Mouse (Mus musculus): Measurements from ENCODE around the gene Itpa.
A peak's percentile ranks its signal among the peaks of the same experiment; 100 is the strongest.
"Not testable (repeated sequence)": the region's sequence is repeated elsewhere in the genome, so short reads cannot be mapped to it uniquely, and the experiment has no call there.

Itpa gene

GRCm38 (mm10) chr2:130667559-130667958 lies at the start of gene Itpa:
TSS of gene Itpa (plus strand) at chr2:130667610.
- peak; percentile 91 for DNase-seq

DNA sequence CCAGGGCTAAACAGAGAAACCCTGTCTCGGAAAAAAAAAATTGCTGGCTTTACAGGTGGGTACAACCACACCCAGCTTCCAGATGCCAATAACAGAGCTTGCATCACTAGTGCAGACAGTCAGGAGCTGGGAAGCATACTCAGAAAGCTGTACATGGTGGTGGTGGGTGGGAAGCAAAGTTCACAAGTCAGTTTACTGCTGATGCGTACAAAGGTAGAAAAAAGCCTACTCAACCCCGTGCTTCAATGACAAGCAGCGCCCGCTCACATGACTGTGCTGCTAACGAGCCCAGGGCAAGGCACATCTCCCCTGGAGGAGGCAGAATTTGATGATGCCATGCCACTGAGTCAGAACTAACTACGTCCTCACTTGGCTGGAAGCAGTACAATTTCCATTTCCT lies 48.4 kb upstream of the Itpa start:
- peak; percentile 35 for DNase-seq

DNA sequence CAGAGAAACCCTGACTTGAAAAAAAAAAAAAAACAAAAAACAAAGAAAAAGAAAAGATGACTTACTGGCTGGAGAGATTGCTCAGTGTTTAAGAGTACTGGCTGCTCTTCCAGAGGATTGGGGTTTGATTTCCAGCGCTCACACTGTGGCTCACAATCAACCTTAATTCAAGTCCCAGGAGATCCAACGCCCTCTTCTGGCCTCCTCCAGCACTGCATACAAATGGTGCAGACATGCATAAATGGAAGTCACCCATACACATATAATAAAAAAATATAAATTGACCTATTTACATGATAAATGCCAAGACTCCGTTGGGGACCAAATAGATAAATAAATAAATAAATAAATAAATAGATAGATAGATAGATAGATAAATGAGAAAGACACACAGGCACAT lies 39.0 kb upstream of the Itpa start:
- DNase-seq = no peak

DNA sequence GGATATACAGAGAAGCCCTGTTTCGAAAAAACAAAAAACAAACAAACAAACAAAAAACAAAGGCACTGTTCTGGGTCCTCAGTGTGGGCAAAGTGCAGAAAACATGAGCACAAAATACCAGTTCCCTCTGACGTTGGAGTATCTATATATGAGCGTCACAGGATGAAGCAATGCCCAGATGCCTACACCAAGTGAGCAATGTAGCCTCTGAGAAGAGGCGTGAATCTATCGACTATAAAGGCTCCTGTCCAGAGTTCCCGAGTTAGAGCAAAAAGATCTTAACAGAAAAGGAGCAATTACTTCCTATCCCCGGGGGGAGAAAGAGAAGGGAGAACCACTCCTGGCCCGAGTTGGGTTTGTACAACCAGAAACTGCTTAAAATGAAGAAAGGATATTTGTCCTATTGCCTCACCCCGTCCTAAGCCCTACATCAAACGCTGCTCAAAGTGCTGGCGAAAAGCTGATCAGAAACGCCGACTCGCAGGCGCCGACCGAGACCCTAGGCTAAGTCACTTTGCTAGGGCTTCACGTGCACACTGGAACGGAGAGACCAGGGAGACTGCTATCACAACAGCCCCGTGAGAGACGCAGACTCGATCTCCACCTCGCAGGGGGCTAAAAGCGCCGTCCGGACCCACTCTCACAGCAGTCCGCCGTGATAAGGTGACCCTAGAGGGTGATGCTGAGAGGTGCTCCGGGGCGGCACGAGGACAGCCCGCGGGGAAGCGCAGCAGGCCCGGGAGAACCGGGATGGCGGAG lies 38.2 kb upstream of the Itpa start:
- DNase-seq = no peak

- DNase-seq = peak; percentile 94
These were observed 37.6 kb upstream of the Itpa start, which contains the start of the genes Fastkd5 and Ubox5 for GRCm38 (mm10) chr2:130629839-130630203. TSS of gene Fastkd5 (minus strand) at chr2:130630027. TSS of gene Ubox5 (minus strand) at chr2:130630038.

- peak; percentile 82 for DNase-seq
These were observed 35.0 kb upstream of the Itpa start for GRCm38 (mm10) chr2:130632416-130632815.

DNA sequence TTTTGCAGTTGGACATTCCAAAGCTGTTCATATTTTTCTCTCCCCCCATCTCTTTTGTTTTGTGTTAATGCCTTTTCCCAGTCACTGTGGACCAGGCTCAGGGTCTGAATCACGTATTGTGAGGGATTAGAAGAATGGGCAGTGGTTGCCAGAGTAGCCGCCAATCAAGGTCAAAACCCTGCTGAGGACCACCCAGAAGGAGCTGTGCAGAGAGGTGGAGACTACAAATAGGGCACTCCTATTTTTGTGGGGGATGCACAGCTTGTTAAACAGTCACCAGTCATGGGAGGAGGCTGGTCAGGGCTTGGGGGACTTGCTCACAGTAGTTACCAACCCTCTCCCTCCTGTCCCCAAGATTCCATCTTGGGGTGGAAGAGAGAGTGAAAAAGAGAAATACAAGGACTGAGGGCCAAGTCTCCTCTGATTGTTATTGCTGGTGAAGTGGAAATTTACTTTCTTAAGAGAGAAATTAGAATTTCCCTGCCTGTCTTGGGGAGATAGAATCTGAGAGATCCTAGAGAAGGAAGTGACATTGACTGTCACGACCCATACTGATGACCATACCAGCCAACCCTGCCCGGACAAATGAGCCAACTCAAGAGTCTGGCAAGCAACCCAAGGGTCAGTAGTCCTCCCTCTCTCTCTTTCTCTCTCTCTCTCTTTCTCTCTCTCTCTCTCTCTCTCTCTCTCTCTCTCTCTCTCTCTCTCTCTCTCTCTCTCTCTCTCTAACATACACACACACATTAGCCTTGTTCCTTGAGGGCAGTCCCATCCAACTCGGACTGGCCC lies 34.3 kb upstream of the Itpa start:
- DNase-seq = no peak

- DNase-seq = no peak
These were observed 33.2 kb upstream of the Itpa start for GRCm38 (mm10) chr2:130634006-130634738.

GRCm38 (mm10) chr2:130634739-130635411 lies 32.5 kb upstream of the Itpa start:
- no peak for DNase-seq

- DNase-seq = no peak
These were observed 31.6 kb upstream of the Itpa start for GRCm38 (mm10) chr2:130635847-130636246.

- peak; percentile 94 for DNase-seq
These were observed 29.3 kb upstream of the Itpa start for GRCm38 (mm10) chr2:130638101-130638611.

- DNase-seq = peak; percentile 66
These were observed 28.1 kb upstream of the Itpa start for GRCm38 (mm10) chr2:130639276-130639675.

- peak; percentile 36 for DNase-seq
These were observed 25.9 kb upstream of the Itpa start for GRCm38 (mm10) chr2:130641351-130642025.

GRCm38 (mm10) chr2:130642197-130642660 lies 25.2 kb upstream of the Itpa start:
- DNase-seq = no peak

DNA sequence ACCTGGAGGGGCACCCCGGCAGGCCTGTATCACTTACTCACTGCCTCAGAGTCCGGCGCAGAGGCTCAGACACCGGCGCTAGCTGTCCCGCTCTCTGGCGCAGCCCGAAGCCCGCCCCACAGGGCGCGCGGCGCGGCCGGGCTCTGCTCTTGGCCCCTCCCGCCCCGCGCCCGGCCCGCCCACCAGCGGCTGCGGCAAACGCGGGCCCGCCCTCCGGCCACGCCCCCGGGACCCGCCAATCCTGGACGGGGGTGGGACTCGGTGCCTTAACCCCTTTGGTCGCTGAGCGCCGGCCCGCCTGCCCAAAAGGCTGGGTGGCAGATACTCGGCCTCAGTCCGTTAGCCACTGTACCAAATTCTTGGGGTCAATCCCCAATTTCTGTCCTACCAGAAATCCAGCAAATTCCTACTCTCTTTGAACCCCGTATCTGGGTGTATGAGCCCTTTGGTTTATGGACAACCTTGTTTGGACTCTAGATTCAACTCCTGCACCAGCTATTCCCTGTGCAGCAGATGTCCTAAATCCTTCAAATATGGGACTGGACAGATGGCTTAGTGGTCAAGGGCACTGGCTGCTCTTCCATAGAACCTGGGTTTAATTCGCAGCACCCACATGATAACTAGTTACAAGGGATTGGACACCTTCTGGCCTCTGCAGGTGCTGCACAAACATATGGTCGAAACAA lies 24.6 kb upstream of the Itpa start, which contains the start of gene Lzts3:
Gene Lzts3 (minus strand): TSS at position 120 of the 686 bp plus-strand sequence.
- DNase-seq = peak; percentile 96

- no peak for DNase-seq
These were observed 22.2 kb upstream of the Itpa start for GRCm38 (mm10) chr2:130645198-130645597.

DNA sequence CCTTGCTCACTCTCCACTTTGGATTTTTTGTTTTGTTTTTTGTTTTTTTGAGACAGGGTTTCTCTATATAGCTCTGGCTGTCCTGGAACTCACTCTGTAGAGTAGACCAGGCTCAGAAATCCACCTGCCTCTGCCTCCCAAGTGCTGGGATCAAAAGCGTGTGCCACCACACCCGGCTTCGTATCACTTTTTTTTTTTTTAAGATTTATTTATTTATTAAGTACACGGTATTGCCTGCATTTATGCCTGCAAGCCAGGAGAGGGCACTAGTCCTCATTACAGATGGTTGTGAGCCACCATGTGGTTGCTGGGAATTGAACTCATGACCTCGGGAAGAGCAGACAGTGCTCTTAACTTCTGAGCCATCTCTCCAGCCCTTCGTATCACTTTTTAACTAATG lies 18.4 kb upstream of the Itpa start:
- not testable (repeated sequence) for DNase-seq

- DNase-seq = no peak
These were observed 14.1 kb upstream of the Itpa start for GRCm38 (mm10) chr2:130653303-130653702.

DNA sequence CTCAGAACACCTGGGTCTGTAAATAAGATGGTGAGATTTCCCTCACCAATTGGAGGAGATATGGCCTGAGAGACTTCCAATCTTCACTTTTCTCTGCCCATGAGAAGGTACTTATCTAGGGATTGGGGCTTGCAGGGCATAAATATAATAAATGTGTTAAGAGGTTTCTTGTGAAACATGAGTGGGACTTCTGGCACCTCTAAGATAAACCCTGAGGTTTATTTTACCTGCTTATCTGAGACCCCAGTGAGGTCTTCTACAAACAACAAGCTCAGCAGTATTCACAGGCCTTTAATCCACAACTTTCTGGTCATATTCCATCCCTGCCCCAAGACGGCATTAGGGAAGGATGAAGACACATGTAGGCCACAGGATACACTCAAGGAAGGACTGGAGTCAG lies 13.7 kb upstream of the Itpa start:
- DNase-seq = no peak

DNA sequence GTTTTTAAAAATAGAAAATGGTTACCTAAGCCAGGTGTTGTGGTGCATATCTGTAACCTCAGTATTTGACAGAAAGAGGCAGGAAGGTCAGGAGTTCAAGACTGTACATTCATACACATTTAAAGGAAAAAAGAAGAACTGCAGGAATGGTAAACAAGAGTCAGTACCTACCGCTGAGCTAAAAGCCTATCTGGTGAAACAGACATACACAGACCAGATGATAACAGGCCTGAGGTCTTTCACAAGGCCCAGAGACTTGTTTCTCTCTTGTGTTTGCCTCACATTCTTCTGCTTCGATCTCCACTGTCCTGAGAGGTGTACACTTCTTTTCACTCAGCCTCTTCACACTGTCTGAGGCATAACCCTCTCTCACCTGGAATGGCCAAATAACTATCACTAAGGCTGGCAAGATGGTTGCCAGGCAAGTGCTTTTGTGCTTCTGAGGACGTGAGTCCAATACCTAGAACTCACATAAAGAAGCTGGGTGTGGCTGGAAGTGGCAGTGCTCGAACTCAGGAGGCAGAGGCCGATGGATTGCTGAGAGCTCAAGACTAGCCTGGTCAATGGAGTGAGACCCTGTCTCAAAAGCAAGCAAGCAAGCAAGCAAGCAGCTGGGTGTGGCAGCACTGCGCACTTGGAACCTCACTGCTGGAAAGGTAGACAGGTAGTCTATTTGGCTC lies 11.6 kb upstream of the Itpa start:
- no peak for DNase-seq

Measured in kidney, postnatal 14 days (tissue).